Mouse (Mus musculus) lung, postnatal 0 days (tissue): ENCODE results near the gene Trim47.

Source experiments
- CTCF ChIP-seq: IDR thresholded peaks from 2 replicates; pipeline ENCODE4 v1.5.1; 2016; ENCODE audit warnings: antibody characterized with exemption, mild to moderate bottlenecking
- EP300 ChIP-seq: IDR thresholded peaks from 2 replicates; pipeline ENCODE4 v1.6.1; 2016; ENCODE audit warnings: antibody characterized with exemption, mild to moderate bottlenecking, control low read depth

DNA sequence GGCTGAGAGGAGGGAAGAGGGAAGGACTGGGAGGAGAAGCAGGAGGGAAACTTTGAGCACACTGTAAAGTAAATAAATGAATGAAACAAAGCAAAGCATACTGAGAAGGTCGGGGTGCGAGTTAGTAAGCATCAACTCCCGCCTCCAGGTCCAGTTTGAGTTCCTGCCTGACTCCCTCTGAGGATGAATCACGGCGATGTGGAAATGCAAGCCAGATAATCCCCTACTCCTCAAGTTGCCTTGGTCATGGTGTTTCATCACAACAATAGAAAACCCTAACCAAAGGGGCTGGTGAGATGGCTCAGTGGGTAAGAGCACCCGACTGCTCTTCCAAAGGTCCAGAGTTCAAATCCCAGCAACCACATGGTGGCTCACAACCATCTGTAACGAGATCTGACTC lies 49.0 kb upstream of the Trim47 start:
- TF ChIP-seq CTCF: no peak
- TF ChIP-seq EP300: no peak
